Mouse (Mus musculus) Muller cell, postnatal 12 days (primary cell): ENCODE measurements at regions not wholly inside any gene's neighbourhood (a gene's known extent, or its start where the extent isn't known, plus 50 kb on each side); places are given as distances from the start of the nearest gene placed in this dataset.

Source experiments
- DNase-seq: peaks from one replicate; pipeline ENCODE4 v3.0.0-alpha.2; 2015; ENCODE audit errors: inconsistent ontology term

GRCm38 (mm10) chr8:103361713-103362112 is 576.3 kb upstream of the Cdh11 start:
- DNase-seq = no peak

- DNase-seq = peak; percentile 16
Observed at GRCm38 (mm10) chr8:103370394-103370793, 585.0 kb upstream of the Cdh11 start.

DNA sequence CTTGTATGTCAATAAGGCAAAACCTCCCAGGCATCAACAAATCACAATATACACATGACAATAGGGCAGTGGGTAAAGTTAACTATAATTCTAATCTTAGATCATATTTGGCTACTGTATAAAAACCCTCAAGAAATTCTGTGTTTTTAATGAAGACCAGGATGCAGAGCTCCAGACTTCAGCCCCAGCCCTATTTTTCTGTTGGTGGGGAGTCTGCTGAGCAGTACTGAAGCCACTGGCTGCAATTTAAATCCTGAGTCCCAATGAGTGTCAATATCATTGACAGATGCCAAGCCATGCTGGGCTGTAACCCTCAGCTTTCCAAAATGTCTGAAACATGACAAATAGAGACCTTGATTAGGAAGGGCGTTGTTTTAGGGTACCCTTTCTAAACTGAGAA is 587.6 kb upstream of the Cdh11 start:
- DNase-seq = no peak

DNA sequence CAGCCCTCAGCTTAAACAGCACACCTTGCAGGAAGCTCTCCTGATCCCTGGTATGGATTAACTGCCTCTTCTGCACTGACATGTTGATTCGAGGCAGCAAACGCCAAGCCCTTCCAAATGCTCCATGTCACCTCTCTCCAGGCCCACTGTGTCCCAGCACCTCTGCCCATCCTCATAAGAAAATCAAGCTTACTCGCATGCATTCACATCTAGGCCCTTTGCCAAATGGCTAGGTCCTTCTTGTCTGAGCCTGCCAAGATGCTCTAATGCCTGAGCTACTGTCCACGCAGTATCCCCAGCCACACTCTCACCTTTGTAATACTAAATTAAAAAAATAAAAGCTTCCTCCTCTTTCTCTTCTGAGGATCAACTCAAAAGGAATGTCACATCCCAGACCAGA is 588.7 kb upstream of the Cdh11 start:
- DNase-seq = peak; percentile 25

- DNase-seq = no peak
Observed at GRCm38 (mm10) chr8:103378545-103378944, 593.1 kb upstream of the Cdh11 start.

DNA sequence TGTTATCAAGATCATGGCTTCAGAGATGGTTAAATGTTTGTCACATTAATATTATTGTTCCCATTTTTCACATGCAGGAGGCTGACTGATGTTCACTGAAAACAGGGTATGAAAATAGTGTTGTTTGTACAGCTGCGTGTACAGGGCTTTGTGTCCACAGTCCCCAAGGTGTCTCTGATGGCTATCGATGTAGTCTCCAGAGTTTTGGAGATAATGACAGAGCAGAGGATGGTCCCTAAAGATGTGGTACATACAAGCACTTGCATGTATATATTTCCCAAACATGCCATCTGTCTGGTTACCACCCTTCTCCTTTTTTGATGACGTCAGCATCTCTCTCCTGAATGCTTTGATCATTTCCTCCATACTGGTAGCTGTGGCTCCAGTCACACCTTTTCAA is 596.1 kb upstream of the Cdh11 start:
- no peak for DNase-seq

- no peak for DNase-seq
Observed at GRCm38 (mm10) chr8:103391359-103391758, 605.9 kb upstream of the Cdh11 start.

- no peak for DNase-seq
Observed at GRCm38 (mm10) chr8:103395316-103395715, 609.9 kb upstream of the Cdh11 start.

DNA sequence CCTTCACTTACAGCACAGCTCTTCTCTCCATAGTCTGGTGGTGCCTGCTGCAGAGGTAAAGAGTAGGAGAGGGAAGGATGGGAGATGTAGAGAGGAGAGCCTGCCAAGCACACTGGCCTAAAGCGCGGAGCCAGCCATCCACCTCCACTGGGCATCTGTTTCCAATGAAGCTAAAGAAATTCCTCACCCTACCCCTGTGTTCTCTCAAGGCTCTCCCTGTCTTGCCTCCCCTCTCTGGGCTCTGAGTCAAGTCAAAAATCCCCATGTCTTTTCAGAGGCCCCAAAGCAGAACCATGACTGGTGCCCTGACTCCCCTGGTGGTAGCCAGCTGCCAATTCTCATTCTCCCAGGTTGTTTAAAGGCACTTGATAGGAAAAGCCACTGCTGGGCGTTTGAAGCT is 612.7 kb upstream of the Cdh11 start:
- no peak for DNase-seq

DNA sequence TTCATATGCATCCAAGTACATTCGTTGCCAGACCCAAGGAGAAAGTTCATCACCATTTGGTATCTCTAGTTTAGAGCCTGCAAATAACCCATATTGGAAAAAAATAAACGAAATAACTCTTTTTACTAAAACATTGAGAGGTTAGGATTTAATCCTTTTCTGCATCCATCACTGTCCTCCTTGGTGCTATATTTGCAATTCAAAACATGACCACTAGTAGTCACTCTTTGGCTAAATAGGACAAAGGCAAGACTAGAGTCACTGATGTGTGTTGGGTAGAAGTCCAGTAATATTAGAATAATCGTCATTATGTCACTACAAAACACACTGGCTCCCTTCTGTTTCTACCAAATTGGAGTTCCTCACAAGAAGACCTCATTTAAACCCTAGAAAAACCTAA is 614.0 kb upstream of the Cdh11 start:
- no peak for DNase-seq

DNA sequence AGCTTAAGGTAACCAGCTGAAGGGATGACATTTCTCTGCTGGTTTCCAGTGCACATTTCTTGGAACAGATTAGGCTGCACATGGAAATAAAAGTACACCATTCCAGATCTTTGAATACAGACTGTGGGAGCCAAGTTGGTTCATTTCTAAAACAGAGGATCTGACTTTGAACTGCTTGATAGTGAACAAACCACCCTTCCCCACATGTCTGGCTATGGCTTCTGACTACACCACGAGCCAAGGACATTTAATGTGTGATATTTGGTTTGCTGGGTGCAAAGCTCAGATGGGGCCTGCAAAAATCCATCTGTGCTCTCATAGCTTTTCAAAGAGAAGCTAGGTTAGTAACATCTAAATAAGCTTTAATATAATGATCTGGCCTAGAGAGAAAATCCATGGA is 614.7 kb upstream of the Cdh11 start:
- no peak for DNase-seq

- no peak for DNase-seq
Observed at GRCm38 (mm10) chr8:103402731-103403130, 617.3 kb upstream of the Cdh11 start.

DNA sequence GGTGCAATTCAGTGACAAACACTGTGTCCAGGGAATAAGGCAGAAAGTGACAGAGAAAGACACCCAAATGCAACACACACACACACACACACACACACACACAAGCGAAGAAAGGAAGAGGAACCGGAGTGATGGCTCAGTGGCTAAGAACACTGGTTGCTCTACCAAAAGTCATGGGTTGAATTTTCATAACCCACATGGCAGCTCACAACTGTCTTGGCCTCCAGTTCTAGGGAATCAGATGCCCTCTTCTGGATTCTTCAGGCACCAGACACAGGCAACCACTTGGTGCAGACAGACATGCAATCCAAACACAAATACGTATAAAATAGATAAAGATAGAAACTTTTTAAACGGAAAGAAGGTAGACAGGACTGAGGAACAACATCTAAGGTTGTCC is 618.4 kb upstream of the Cdh11 start:
- no peak for DNase-seq

- DNase-seq = no peak
Observed at GRCm38 (mm10) chr8:103405787-103406186, 620.3 kb upstream of the Cdh11 start.

GRCm38 (mm10) chr8:103406921-103407320 is 621.5 kb upstream of the Cdh11 start:
- DNase-seq = no peak

DNA sequence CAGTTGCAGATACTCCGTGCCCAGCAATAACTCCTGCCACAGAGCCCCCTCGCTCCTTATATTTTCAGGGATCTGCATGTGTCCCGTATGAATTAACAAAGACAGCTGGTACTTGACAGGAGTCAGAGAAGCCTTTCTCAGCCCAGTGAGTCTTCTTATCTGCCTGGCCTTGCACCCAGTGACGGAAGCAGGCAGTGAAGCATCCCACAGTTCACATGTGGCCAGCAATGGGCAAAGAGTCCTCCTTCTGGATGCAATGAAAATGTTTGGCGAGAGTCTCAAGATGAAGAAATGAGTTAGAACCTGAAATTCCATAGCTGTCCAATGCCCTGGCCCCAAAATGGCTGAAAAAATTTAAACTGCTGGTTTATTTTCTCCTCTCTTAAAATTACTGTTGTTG is 622.2 kb upstream of the Cdh11 start:
- DNase-seq = no peak

DNA sequence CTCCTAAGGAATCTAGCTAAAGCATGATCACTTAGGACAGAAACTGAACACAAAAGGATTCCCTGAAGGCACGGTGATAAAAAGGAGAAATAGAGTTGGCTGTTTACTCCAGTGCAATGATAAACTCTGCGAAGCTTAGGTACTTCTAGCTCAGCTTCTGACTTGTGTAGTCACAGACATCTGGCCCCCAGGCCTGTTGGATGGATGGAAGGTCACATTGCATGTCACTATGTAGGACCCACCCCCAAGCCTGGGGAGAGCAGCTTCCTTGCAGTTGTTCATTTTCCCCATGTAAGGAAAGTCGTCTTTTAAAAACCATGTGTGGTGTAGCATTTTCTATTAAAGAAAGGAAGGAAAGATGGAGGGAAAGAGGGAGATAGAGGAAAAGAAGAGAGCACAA is 623.0 kb upstream of the Cdh11 start:
- DNase-seq = no peak

- DNase-seq = no peak
Observed at GRCm38 (mm10) chr8:103409121-103409551, 623.7 kb upstream of the Cdh11 start.

GRCm38 (mm10) chr8:103412731-103413130 is 627.3 kb upstream of the Cdh11 start:
- DNase-seq = no peak

DNA sequence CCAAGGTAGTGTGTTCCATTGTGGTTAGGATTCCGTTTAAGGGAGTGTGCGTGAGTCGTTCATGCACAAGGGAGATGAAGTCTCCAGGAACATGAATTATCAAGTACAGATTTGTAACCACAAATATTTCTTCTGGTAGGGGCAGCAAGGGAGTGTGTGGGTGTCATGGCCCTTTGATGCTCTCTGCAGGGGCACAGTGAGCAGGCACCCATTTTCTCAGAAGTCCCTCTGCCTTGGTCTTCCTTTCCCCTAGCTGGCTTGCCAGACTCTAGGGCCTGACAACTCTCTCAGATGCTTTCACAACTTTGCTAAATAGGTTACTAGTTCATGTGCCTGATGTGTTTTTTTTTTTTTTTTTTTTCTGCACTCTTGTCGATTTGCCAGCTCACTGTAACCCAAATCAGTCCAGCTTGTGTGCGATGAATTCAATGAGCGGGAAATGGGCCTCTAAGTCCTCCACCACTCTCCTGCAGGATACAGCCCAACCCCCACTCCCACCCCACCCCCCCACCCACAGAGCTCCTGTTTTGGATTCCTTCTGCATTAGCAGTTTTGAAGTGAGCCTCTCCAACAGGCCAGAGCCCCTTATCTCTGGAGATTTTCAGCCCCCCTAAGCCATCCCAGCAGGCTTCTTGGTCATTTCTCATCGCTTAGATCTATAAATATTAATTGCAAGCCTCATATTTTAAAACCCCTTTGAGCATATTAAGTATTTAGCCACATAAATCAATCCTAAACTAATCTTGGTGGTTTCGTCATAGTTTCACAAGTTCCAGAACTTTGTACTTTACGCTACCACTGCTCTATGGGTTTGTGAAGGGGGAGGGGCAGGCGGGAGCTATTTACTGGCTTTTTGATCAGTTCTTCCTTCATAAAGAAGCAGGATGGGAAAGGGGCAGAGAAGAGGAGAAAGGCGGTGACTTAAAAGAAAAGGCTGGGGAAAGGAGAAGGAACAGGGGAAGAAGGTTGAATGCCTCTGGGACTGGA is 628.4 kb upstream of the Cdh11 start:
- DNase-seq = peak; percentile 56

DNA sequence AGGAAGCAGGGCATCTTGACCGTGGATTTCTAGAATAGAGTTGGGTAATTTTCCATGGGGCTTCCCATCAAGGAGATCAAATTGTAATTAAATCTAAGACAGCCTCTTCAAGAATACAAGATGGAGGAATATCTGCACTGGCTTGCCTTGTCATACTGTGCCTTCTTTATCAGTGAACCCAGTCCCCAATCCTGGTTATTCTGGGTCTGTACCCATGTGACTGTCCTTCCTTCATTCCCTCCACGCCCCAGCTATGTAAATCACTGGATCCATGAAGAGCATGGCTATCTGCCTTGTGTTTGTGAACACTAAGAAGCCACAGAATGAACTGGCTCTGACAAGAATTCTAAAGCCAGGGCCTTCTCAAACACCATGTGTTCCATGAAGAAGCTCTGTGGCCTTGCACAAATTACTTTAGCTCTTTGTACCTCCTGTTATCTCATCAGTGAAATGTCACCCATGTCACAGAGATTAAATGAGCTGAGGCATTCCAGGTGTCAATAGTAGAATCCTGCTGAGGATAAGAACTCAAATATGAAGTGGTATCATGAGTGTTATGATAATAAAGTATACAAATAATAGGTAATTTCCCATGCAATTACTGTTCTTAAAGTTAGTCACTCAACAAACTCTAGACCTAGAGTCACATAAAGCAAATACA is 637.0 kb upstream of the Cdh11 start:
- DNase-seq = no peak

GRCm38 (mm10) chr8:103425967-103426366 is 640.5 kb upstream of the Cdh11 start:
- DNase-seq = no peak

GRCm38 (mm10) chr8:103430874-103431492 is 645.5 kb upstream of the Cdh11 start:
- DNase-seq = no peak
